Mouse (Mus musculus) embryonic facial prominence, embryonic 11.5 days (tissue): ENCODE data around the gene Foxc1. TPM values are rescaled to one million over a fixed set of nuclear protein-coding genes. Genes with fewer than 3 reads are reported as not detected.

ENCODE experiments used
- ATAC-seq: fragments of 200-750 bp; cut with Nextera tagmentation; replicated peaks from 2 replicates; pipeline ENCODE4 v1.8.0; 2017; ENCODE audit warnings: low read depth; ENCODE audit not compliant: insufficient number of reproducible peaks, low FRiP score, low TSS enrichment
- DNase-seq: peaks from one replicate; pipeline ENCODE4 v3.0.0-alpha.2; 2015; ENCODE audit warnings: low spot score
- H3K27ac ChIP-seq: fragments of 300-500 bp; sonication (generic); replicated peaks from 2 replicates; pipeline ENCODE4 v1.5.1; 2014; ENCODE audit warnings: mild to moderate bottlenecking, low read depth, low read length, control low read depth
- H3K27me3 ChIP-seq: fragments of 300-500 bp; sonication (generic); 2 replicates; pipeline ENCODE4 v1.6.1; 2014; ENCODE audit warnings: mild to moderate bottlenecking, low read length, moderate library complexity, mixed read lengths; ENCODE audit not compliant: control insufficient read depth, insufficient read depth
- H3K36me3 ChIP-seq: fragments of 300-500 bp; sonication (generic); replicated peaks from 2 replicates; pipeline ENCODE4 v1.6.1; 2014; ENCODE audit warnings: low read depth, mild to moderate bottlenecking, low read length, moderate library complexity, mixed read lengths; ENCODE audit not compliant: control insufficient read depth, insufficient read depth
- H3K4me1 ChIP-seq: fragments of 300-500 bp; sonication (generic); 2 replicates; pipeline ENCODE4 v1.6.1; 2014; ENCODE audit warnings: low read length, mixed read lengths; ENCODE audit not compliant: control insufficient read depth, insufficient read depth
- H3K4me2 ChIP-seq: fragments of 300-500 bp; sonication (generic); 2 replicates; pipeline ENCODE4 v1.6.1; 2014; ENCODE audit warnings: low read depth, mild to moderate bottlenecking, control low read depth, low read length, moderate library complexity
- H3K4me3 ChIP-seq: fragments of 300-500 bp; sonication (generic); 2 replicates; pipeline ENCODE4 v1.5.1; 2014; ENCODE audit warnings: low read depth, low read length, control low read depth
- H3K9ac ChIP-seq: fragments of 300-500 bp; sonication (generic); replicated peaks from 2 replicates; pipeline ENCODE4 v1.6.1; 2014; ENCODE audit warnings: mild to moderate bottlenecking, control low read depth, low read length
- H3K9me3 ChIP-seq: fragments of 300-500 bp; sonication (generic); replicated peaks from 2 replicates; pipeline ENCODE4 v1.6.1; 2016; ENCODE audit warnings: mild to moderate bottlenecking, low read length, inconsistent platforms, mixed read lengths; ENCODE audit not compliant: control insufficient read depth
- WGBS: fragments of 180-500 bp; shearing (Covaris S2); extraction: QIAGEN DNeasy Blood & Tissue Kit; methylation state at CpG from one replicate; pipeline ENCODE4 v1.1.7; 2014; 5-methylcytosine and 5-hydroxymethylcytosine counted together
- polyA plus RNA-seq: library from polyadenylated mRNA; unstranded; fragments of >200 nt; fragmentation: Nextera tagmentation; extraction: Ambion mirVana; gene quantifications from 2 replicates; pipeline ENCODE4 v1.2.1, GENCODE M21; 2014

Gene Foxc1
- polyA plus RNA-seq, 1 experiment from 2014 or later = 10.6 TPM

- H3K4me3 ChIP-seq = peak overlapping the region; percentile 26
- H3K9ac ChIP-seq = peak overlapping the region; percentile 46
- 4% methylated on average over 25 of the region's 25 CpGs for WGBS
- H3K27me3 ChIP-seq = peaks cover 33% of the 10 kb centered on the region
- no peaks in the 10 kb centered on the region for H3K36me3 ChIP-seq
- DNase-seq (no peak), ATAC-seq (no peak)
- H3K9me3 ChIP-seq = no peaks in the 10 kb centered on the region
- peak overlapping the region; percentile 67 for H3K4me2 ChIP-seq
- no peak overlapping the region for H3K27ac ChIP-seq
- peaks cover 14% of the 10 kb centered on the region for H3K4me1 ChIP-seq
These were observed 4.6 kb upstream of the Foxc1 start for GRCm38 (mm10) chr13:31801703-31802305.

DNA sequence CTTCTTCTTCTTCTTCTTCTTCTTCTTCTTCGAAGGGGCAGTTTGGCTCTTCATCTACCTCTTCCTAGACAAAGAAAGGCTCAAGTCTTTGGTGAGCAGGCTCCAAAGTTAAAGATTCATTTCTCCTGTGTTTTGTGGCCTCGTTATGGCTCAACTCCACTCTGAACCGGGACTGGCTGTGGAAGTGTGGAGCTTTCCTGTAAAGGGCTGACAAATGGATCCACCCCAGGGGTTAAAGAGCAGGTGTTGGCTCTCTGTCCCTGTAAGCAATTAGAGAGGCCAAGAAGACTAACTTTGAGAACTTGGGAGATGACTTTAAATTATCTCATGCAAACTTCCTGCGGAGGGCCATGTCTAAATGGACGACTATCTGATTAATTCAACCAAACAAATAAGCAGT lies 4.0 kb upstream of the Foxc1 start:
- DNase-seq (no peak), ATAC-seq (no peak)
- peaks cover 14% of the 10 kb centered on the region for H3K4me1 ChIP-seq
- no peaks in the 10 kb centered on the region for H3K9me3 ChIP-seq
- H3K36me3 ChIP-seq = no peaks in the 10 kb centered on the region
- H3K9ac ChIP-seq = no peak overlapping the region
- H3K27me3 ChIP-seq = peaks cover 33% of the 10 kb centered on the region
- 5% methylated on average over 5 of the region's 5 CpGs for WGBS
- no peak overlapping the region; the same call in 1 of the 2 replicates for H3K4me2 ChIP-seq
- H3K4me3 ChIP-seq = no peak overlapping the region
- no peak overlapping the region for H3K27ac ChIP-seq

DNA sequence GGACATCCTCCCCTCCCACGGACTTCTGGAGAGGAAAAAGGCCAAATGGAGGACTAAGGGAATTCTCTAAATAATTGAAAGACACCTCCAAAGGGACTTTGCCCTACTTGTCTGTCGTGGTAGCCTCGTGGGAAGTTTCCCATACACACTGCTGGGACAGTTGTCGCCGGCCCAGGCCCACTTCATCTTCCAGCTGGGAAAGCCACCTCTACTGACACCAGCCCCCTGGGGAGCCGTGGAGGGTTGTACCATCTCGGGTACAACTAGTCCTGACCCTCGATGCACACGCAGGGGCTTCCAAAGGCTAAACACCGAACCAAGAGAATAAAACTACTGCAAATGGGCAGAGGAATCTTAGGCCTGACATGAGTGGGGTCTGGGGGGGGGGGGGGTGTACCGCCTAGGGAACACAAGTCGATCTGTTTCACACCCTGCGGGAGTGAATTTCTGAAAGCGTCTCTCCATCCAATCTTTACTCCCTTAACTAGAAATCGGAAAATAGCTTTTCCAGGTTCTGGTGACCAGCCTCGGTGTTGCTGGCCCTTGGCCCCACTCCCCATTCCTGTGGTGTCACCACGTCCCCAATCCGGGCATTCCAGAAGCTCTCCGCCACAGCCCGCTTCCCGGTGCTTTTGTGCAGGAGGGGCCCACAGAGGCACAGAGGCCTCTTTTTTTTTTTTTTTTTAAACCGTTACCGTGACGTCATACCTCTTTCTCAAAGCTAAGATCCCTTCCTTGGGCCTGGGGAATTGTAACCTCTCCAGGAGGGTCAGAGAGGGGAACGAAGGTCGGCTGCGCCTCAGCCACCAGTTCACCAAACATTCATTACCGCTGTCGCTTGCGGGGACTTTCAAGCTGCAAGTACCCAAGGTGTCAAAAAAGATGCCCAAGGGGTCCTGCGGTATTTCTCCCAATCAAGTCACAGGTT lies 3.0 kb upstream of the Foxc1 start:
- ATAC-seq = no peak
- Histone ChIP-seq H3K27me3 (peaks cover 40% of the 10 kb centered on the region), H3K9ac (no peak overlapping the region), H3K4me1 (peaks cover 15% of the 10 kb centered on the region), H3K4me2 (peak overlapping the region; percentile 24; the same call in 1 of the 2 replicates), H3K36me3 (no peaks in the 10 kb centered on the region; the same call in 1 of the 2 replicates), H3K4me3 (peak overlapping the region; percentile 12; the same call in 1 of the 2 replicates), H3K27ac (no peak overlapping the region), H3K9me3 (no peaks in the 10 kb centered on the region)
- DNase-seq = peak; percentile 40
- WGBS = under 1% methylated on average over 31 of the region's 31 CpGs

- peaks cover 16% of the 10 kb centered on the region for H3K4me1 ChIP-seq
- H3K4me3 ChIP-seq = no peak overlapping the region
- 0 out of 2 replicates have a peak overlapping the region, but pooled peaks have one; percentile 28 for H3K27ac ChIP-seq
- no peak overlapping the region; the same call in 1 of the 2 replicates for H3K4me2 ChIP-seq
- H3K36me3 ChIP-seq = no peaks in the 10 kb centered on the region; the same call in 1 of the 2 replicates
- H3K27me3 ChIP-seq = peaks cover 43% of the 10 kb centered on the region
- 2% methylated on average over 7 of the region's 7 CpGs for WGBS
- DNase-seq = peak; percentile 28
- peak overlapping the region; percentile 32; the same call in 1 of the 2 replicates for H3K9ac ChIP-seq
- no peaks in the 10 kb centered on the region for H3K9me3 ChIP-seq
- no peak for ATAC-seq
These were observed 1.9 kb upstream of the Foxc1 start for GRCm38 (mm10) chr13:31804571-31804970.

DNA sequence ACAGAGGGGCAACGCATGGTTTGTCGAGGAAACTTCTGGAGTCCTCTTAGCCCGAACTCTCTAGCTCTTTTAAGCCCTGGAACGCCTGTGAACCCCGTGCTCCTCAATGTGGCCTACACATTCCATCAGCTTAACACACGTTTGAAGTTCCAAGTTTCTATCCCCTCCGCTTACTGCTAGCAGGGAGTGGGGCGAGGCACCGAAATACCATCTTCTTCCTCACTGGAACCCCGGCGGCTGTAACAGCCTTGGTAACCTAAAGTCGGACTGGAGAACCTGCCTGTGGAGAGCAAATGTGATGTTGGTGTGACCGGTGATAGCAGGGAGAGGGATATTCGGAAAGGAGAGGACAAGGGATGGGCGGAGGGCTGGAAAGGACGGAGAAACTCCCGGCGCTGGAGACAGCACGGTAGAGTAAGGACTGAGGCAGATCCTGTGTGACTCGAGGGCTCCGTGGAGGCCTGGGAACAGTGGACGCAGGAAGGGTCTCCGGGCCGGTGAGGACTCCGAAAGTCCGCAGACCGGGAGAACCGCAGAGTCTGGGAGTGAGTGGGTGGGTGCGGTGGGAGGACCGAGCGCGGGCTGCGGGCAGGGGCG lies 504 bp upstream of the Foxc1 start:
- Histone ChIP-seq H3K9ac (peak overlapping the region; percentile 69), H3K27me3 (peaks cover 35% of the 10 kb centered on the region), H3K4me3 (peak overlapping the region; percentile 62), H3K36me3 (no peaks in the 10 kb centered on the region; the same call in 1 of the 2 replicates), H3K4me1 (peaks cover 14% of the 10 kb centered on the region), H3K27ac (peak overlapping the region; percentile 97), H3K4me2 (peak overlapping the region; percentile 89), H3K9me3 (no peaks in the 10 kb centered on the region)
- WGBS = under 1% methylated on average over 33 of the region's 34 CpGs
- ATAC-seq (peak; percentile 49), DNase-seq (peak; percentile 43)

DNA sequence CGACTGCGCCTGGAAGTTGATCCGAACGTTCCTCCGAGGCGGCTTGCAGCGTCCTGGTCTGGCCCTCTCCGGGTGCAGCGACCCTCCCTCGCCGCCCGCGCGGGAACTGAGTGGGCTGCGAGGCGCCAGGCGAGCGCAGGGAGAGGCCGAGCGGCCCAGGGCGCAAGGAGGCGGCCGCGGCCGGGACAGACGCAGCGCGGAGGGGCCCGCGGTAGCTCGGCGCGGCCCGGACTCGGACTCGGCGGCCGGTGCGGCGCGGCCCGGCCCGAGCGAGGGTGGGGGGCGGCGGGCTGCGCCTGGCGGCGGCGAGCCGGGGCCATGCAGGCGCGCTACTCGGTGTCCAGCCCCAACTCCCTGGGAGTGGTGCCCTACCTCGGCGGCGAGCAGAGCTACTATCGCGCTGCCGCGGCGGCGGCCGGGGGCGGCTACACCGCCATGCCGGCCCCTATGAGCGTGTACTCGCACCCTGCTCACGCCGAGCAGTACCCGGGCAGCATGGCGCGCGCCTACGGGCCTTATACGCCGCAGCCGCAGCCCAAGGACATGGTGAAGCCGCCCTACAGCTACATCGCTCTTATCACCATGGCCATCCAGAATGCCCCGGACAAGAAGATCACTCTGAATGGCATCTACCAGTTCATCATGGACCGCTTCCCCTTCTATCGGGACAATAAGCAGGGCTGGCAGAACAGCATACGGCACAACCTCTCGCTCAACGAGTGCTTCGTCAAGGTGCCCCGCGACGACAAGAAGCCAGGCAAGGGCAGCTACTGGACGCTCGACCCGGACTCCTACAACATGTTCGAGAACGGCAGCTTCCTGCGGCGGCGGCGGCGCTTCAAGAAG lies 680 bp downstream of the Foxc1 start:
- Histone ChIP-seq H3K9ac (peak overlapping the region; percentile 81), H3K4me3 (peak overlapping the region; percentile 62), H3K4me1 (peaks cover 8% of the 10 kb centered on the region), H3K4me2 (peak overlapping the region; percentile 89), H3K27me3 (peaks cover 24% of the 10 kb centered on the region), H3K9me3 (no peaks in the 10 kb centered on the region), H3K36me3 (no peaks in the 10 kb centered on the region; the same call in 1 of the 2 replicates), H3K27ac (peak overlapping the region; percentile 97)
- WGBS = under 1% methylated on average over 90 of the region's 101 CpGs
- DNase-seq (peak; percentile 61), ATAC-seq (peak; percentile 25; the same call in 1 of the 2 replicates)

DNA sequence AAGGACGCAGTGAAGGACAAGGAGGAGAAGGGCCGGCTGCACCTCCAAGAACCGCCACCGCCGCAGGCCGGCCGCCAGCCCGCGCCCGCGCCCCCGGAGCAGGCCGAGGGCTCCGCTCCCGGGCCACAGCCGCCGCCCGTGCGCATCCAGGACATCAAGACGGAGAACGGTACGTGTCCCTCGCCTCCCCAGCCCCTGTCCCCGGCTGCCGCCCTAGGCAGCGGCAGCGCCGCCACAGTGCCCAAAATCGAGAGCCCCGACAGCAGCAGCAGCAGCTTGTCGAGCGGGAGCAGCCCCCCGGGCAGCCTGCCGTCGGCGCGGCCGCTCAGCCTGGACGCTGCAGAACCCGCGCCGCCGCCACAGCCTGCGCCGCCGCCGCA lies 1.3 kb downstream of the Foxc1 start:
- Histone ChIP-seq H3K36me3 (no peaks in the 10 kb centered on the region; the same call in 1 of the 2 replicates), H3K4me3 (peak overlapping the region; percentile 62), H3K4me1 (peaks cover 8% of the 10 kb centered on the region), H3K27ac (peak overlapping the region; percentile 97), H3K9ac (peak overlapping the region; percentile 81), H3K27me3 (peaks cover 22% of the 10 kb centered on the region), H3K9me3 (no peaks in the 10 kb centered on the region), H3K4me2 (peak overlapping the region; percentile 89)
- DNase-seq = peak; percentile 30
- under 1% methylated on average over 45 of the region's 47 CpGs for WGBS
- ATAC-seq = no peak
